Mouse (Mus musculus): Measurements from ENCODE around the gene Wasl.

Wasl gene

GRCm38 (mm10) chr6:24606512-24606911 lies 58.3 kb downstream of the Wasl start:
- in situ Hi-C loops (cut with MboI; ENCODE audit: low sequenced_read_pairs), result loop anchor here (10.0 kb wide), 1 partner anchor 62 kb away; no protein-coding TSS in a partner anchor

GRCm38 (mm10) chr6:24605631-24606030 lies 59.2 kb downstream of the Wasl start:
- in situ Hi-C loops (cut with MboI; ENCODE audit: low sequenced_read_pairs), result loop anchor here (10.0 kb wide), 1 partner anchor 61 kb away; no protein-coding TSS in a partner anchor

- in situ Hi-C loops (cut with MboI; ENCODE audit: low sequenced_read_pairs), result loop anchor here (10.0 kb wide), 1 partner anchor 59 kb away; no protein-coding TSS in a partner anchor
Observed at GRCm38 (mm10) chr6:24604289-24604688, 60.5 kb downstream of the Wasl start.

- in situ Hi-C loops (cut with MboI; ENCODE audit: low sequenced_read_pairs), result loop anchor here (10.0 kb wide), 1 partner anchor 58 kb away; no protein-coding TSS in a partner anchor
Observed at GRCm38 (mm10) chr6:24602993-24603392, 61.8 kb downstream of the Wasl start.

GRCm38 (mm10) chr6:24602351-24602750 lies 62.5 kb downstream of the Wasl start:
- in situ Hi-C loops (cut with MboI; ENCODE audit: low sequenced_read_pairs), result loop anchor here (10.0 kb wide), 1 partner anchor 58 kb away; no protein-coding TSS in a partner anchor

GRCm38 (mm10) chr6:24601668-24602067 lies 63.1 kb downstream of the Wasl start:
- in situ Hi-C loops (cut with MboI; ENCODE audit: low sequenced_read_pairs), result loop anchor here (10.0 kb wide), 1 partner anchor 57 kb away; no protein-coding TSS in a partner anchor

- in situ Hi-C loops (cut with MboI; ENCODE audit: low sequenced_read_pairs), result loop anchor here (10.0 kb wide), 1 partner anchor 56 kb away; no protein-coding TSS in a partner anchor
Observed at GRCm38 (mm10) chr6:24600726-24601125, 64.1 kb downstream of the Wasl start.

GRCm38 (mm10) chr6:24600134-24600533 lies 64.7 kb downstream of the Wasl start:
- in situ Hi-C loops (cut with MboI; ENCODE audit: low sequenced_read_pairs), result loop anchor here (10.0 kb wide), 1 partner anchor 55 kb away; no protein-coding TSS in a partner anchor

- in situ Hi-C loops (cut with MboI; ENCODE audit: low sequenced_read_pairs), result loop anchor here (10.0 kb wide), 1 partner anchor 55 kb away; no protein-coding TSS in a partner anchor
Observed at GRCm38 (mm10) chr6:24599639-24600038, 65.2 kb downstream of the Wasl start.

- in situ Hi-C loops (cut with MboI; ENCODE audit: low sequenced_read_pairs), result no loop called here
Observed at GRCm38 (mm10) chr6:24599179-24599578, 65.6 kb downstream of the Wasl start.

- in situ Hi-C loops (cut with MboI; ENCODE audit: low sequenced_read_pairs), result no loop called here
Observed at GRCm38 (mm10) chr6:24597500-24597899, 67.3 kb downstream of the Wasl start, which contains the start of gene Lmod2. TSS of gene Lmod2 (plus strand) at chr6:24597762.

GRCm38 (mm10) chr6:24591525-24592218 lies 73.1 kb downstream of the Wasl start:
- in situ Hi-C loops (cut with MboI; ENCODE audit: low sequenced_read_pairs), result no loop called here

GRCm38 (mm10) chr6:24590282-24590681 lies 74.5 kb downstream of the Wasl start:
- in situ Hi-C loops (cut with MboI; ENCODE audit: low sequenced_read_pairs), result no loop called here

- in situ Hi-C loops (cut with MboI; ENCODE audit: low sequenced_read_pairs), result no loop called here
Observed at GRCm38 (mm10) chr6:24586885-24587284, 77.9 kb downstream of the Wasl start.

- in situ Hi-C loops (cut with MboI; ENCODE audit: low sequenced_read_pairs), result no loop called here
Observed at GRCm38 (mm10) chr6:24585431-24586310, 79.1 kb downstream of the Wasl start.

GRCm38 (mm10) chr6:24583456-24583855 lies 81.4 kb downstream of the Wasl start:
- in situ Hi-C loops (cut with MboI; ENCODE audit: low sequenced_read_pairs), result no loop called here

- in situ Hi-C loops (cut with MboI; ENCODE audit: low sequenced_read_pairs), result no loop called here
Observed at GRCm38 (mm10) chr6:24573319-24573718, 91.5 kb downstream of the Wasl start.

- in situ Hi-C loops (cut with MboI; ENCODE audit: low sequenced_read_pairs), result no loop called here
Observed at GRCm38 (mm10) chr6:24572431-24572830, 92.4 kb downstream of the Wasl start.

- in situ Hi-C loops (cut with MboI; ENCODE audit: low sequenced_read_pairs), result no loop called here
Observed at GRCm38 (mm10) chr6:24571126-24571525, 93.7 kb downstream of the Wasl start.

- in situ Hi-C loops (cut with MboI; ENCODE audit: low sequenced_read_pairs), result no loop called here
Observed at GRCm38 (mm10) chr6:24570278-24570677, 94.5 kb downstream of the Wasl start.

GRCm38 (mm10) chr6:24569711-24570110 lies 95.1 kb downstream of the Wasl start:
- in situ Hi-C loops (cut with MboI; ENCODE audit: low sequenced_read_pairs), result no loop called here
